Mouse (Mus musculus): ENCODE results near the gene Arg2. TPM values are rescaled to one million over a fixed set of nuclear protein-coding genes. Genes with fewer than 3 reads are reported as not detected.

Arg2 gene
- polyA plus RNA-seq, 1 experiment from 2014 or later: 1.0 TPM

DNA sequence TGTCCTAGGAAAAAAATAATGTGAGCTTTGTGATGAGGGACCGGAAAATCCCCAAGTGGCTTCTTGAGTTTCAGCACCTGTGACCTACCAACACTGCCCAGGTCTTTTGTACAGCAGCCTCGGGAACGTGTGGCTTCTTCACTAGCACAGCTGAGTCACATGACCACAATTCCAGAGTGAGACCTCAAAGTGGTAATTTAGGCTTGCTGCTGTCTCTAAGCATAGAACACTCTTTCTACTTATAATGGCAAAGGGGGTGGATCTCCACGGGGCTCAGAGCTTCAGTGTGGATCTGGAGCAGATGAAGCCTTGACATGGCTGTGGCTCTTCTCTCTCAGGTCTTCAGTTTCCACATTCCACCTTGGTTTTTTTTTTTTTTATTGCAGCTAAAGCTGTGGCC lies 4.5 kb downstream of the Arg2 start:
- H3K4me3 ChIP-seq (ENCODE audit: low read depth, low read length): no peak overlapping the region
- no peak for ATAC-seq
- peaks cover 6% of the 10 kb centered on the region; the same call in 1 of the 2 replicates for H3K4me1 ChIP-seq (replicated peaks; ENCODE audit: control insufficient read depth, insufficient read depth, low read length)
- TF ChIP-seq CTCF (IDR thresholded peaks at IDR 0.05; ENCODE audit: low read depth): no peak
- H3K27me3 ChIP-seq (replicated peaks; ENCODE audit: control insufficient read depth, insufficient read depth, low read length): peaks cover 26% of the 10 kb centered on the region
- H3K27ac ChIP-seq (ENCODE audit: low read depth, low read length): no peak overlapping the region
- WGBS: 33% methylated on average over 4 of the region's 4 CpGs
- no peaks in the 10 kb centered on the region for H3K9me3 ChIP-seq (ENCODE audit: control insufficient read depth)
- H3K4me2 ChIP-seq (replicated peaks; ENCODE audit: low read depth): no peak overlapping the region
- no peak overlapping the region for H3K9ac ChIP-seq (ENCODE audit: low read depth, low read length)
- H3K36me3 ChIP-seq (ENCODE audit: control insufficient read depth, insufficient read depth): no peaks in the 10 kb centered on the region

DNA sequence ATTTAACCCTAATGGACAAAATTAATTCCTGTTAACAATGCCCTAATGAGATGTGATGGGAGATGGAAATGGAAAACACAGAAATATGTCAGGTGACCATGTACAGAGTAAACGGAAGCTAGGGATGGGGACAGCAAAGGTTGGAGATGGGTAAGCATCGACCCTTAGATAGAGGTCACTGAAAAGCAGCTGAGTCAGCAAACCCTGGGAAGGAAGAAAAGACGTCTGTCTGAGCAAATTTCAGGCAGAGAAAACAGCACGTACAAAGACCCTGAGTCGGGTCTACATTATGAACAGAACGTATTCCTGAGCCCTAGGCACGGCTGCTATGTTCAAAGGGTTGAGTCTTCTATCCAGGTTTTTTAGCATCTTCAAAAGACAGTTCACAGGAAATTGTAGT lies 6.4 kb downstream of the Arg2 start:
- Histone ChIP-seq H3K27ac (ENCODE audit: low read depth, low read length) (no peak overlapping the region), H3K4me1 (replicated peaks; ENCODE audit: control insufficient read depth, insufficient read depth, low read length) (no peaks in the 10 kb centered on the region), H3K9ac (ENCODE audit: low read depth, low read length) (no peak overlapping the region), H3K4me3 (ENCODE audit: low read depth, low read length) (no peak overlapping the region), H3K9me3 (ENCODE audit: control insufficient read depth) (no peaks in the 10 kb centered on the region), H3K36me3 (ENCODE audit: control insufficient read depth, insufficient read depth) (no peaks in the 10 kb centered on the region), H3K4me2 (replicated peaks; ENCODE audit: low read depth) (no peak overlapping the region), H3K27me3 (replicated peaks; ENCODE audit: control insufficient read depth, insufficient read depth, low read length) (peaks cover 8% of the 10 kb centered on the region; the same call in 1 of the 2 replicates)
- no peak for ATAC-seq
- 80% methylated on average over 7 of the region's 7 CpGs for WGBS
- TF ChIP-seq CTCF (IDR thresholded peaks at IDR 0.05; ENCODE audit: low read depth): no peak

DNA sequence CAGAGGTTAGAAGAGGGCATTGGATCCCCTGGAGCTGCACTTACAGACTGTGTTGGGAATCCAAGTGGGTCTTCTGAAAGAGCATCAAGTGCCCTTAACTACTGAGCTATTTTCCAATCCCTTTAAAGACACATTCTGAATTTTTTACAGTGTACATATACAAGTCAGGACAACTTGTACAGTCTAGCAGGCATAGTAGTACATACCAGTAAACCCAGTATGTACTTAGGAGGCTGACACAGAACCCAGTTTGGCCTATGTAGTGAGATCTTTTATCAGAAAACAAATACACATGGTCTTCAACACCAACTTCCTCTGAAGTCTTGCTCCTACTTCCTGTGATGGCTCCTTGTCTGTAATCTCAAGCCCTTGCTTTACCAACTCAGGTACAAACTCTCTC lies 8.4 kb downstream of the Arg2 start:
- no peak overlapping the region for H3K4me2 ChIP-seq (replicated peaks; ENCODE audit: low read depth)
- H3K4me3 ChIP-seq (ENCODE audit: low read depth, low read length): no peak overlapping the region
- H3K4me1 ChIP-seq (replicated peaks; ENCODE audit: control insufficient read depth, insufficient read depth, low read length): no peaks in the 10 kb centered on the region
- ATAC-seq: no peak
- no peak for TF ChIP-seq CTCF (IDR thresholded peaks at IDR 0.05; ENCODE audit: low read depth)
- no peaks in the 10 kb centered on the region for H3K9me3 ChIP-seq (ENCODE audit: control insufficient read depth)
- H3K27me3 ChIP-seq (replicated peaks; ENCODE audit: control insufficient read depth, insufficient read depth, low read length): no peaks in the 10 kb centered on the region
- H3K36me3 ChIP-seq (ENCODE audit: control insufficient read depth, insufficient read depth): no peaks in the 10 kb centered on the region
- no peak overlapping the region for H3K9ac ChIP-seq (ENCODE audit: low read depth, low read length)
- H3K27ac ChIP-seq (ENCODE audit: low read depth, low read length): no peak overlapping the region

DNA sequence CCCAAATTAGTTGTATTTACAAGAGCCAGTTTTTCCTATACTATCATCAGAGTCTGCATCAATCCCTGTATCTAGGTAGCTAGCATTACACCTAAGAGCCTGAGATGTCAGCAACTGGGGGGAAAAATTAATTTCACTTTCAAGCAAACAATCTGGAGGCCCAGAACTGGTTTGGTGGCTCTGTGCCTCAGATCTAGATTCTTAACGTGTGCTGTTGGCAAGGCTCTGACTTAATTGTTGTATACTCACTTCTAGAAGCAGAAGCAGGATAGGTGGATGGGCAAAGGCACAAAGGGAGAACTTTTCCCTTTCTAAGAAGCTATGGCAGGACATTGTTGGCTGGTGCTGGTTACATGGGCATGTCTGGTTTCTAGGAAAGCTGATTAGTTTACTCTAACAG lies 8.8 kb downstream of the Arg2 start:
- Histone ChIP-seq H3K27me3 (replicated peaks; ENCODE audit: control insufficient read depth, insufficient read depth, low read length) (no peaks in the 10 kb centered on the region), H3K36me3 (ENCODE audit: control insufficient read depth, insufficient read depth) (no peaks in the 10 kb centered on the region), H3K27ac (ENCODE audit: low read depth, low read length) (no peak overlapping the region), H3K4me1 (replicated peaks; ENCODE audit: control insufficient read depth, insufficient read depth, low read length) (no peaks in the 10 kb centered on the region), H3K9me3 (ENCODE audit: control insufficient read depth) (no peaks in the 10 kb centered on the region), H3K4me3 (ENCODE audit: low read depth, low read length) (no peak overlapping the region), H3K9ac (ENCODE audit: low read depth, low read length) (no peak overlapping the region), H3K4me2 (replicated peaks; ENCODE audit: low read depth) (no peak overlapping the region)
- no peak for ATAC-seq
- TF ChIP-seq CTCF (IDR thresholded peaks at IDR 0.05; ENCODE audit: low read depth): no peak
- whole genome bisulfite sequencing: 23% methylated on average over 1 of the region's 1 CpGs

DNA sequence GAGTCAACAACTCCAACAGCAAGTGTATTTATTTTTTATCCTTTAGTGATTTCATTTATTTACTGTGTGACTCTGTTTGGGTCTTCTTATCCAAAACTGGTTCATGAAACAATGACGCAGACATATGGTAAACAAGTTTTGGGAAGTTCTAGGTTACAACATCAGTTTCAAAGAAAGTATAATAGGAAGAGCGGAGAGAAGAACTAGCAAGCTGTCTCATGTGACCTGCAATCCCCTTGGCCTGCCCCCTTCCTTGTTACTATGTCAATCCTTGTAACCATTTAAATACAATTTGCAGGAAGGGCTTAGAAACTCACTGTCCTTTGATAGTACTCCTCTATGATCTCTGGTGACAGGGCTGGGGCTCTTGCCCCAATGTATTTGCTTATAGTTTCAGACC lies 10.2 kb downstream of the Arg2 start:
- H3K27ac ChIP-seq (ENCODE audit: low read depth, low read length): no peak overlapping the region
- no peak overlapping the region for H3K4me2 ChIP-seq (replicated peaks; ENCODE audit: low read depth)
- H3K36me3 ChIP-seq (ENCODE audit: control insufficient read depth, insufficient read depth): no peaks in the 10 kb centered on the region
- no peaks in the 10 kb centered on the region for H3K27me3 ChIP-seq (replicated peaks; ENCODE audit: control insufficient read depth, insufficient read depth, low read length)
- H3K4me3 ChIP-seq (ENCODE audit: low read depth, low read length): no peak overlapping the region
- H3K9ac ChIP-seq (ENCODE audit: low read depth, low read length): no peak overlapping the region
- no peaks in the 10 kb centered on the region for H3K4me1 ChIP-seq (replicated peaks; ENCODE audit: control insufficient read depth, insufficient read depth, low read length)
- WGBS: 88% methylated on average over 2 of the region's 2 CpGs
- no peak for ATAC-seq
- no peaks in the 10 kb centered on the region for H3K9me3 ChIP-seq (ENCODE audit: control insufficient read depth)
- no peak for TF ChIP-seq CTCF (IDR thresholded peaks at IDR 0.05; ENCODE audit: low read depth)

DNA sequence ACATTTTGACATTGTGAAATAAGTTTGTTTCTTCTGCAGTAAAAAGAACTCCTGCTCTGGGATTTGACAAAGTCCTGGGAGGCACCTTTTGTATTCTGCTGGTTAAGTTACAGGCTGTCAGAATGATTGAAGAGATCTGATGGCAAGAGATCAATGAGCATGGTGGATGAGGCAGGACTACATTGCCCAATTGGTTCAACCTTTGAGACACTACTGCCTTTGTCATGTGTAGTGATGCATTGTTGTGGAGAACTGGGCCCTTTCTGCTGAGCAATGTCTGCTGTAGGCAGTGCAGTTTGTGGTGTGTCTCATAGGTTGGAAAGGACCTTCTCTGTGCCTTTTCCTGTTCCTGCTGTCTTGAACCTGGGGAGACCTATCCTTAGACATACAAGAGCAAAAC lies 10.8 kb downstream of the Arg2 start:
- Histone ChIP-seq H3K36me3 (ENCODE audit: control insufficient read depth, insufficient read depth) (no peaks in the 10 kb centered on the region), H3K9ac (ENCODE audit: low read depth, low read length) (no peak overlapping the region), H3K4me1 (replicated peaks; ENCODE audit: control insufficient read depth, insufficient read depth, low read length) (no peaks in the 10 kb centered on the region), H3K4me3 (ENCODE audit: low read depth, low read length) (no peak overlapping the region), H3K27ac (ENCODE audit: low read depth, low read length) (no peak overlapping the region), H3K9me3 (ENCODE audit: control insufficient read depth) (no peaks in the 10 kb centered on the region), H3K4me2 (replicated peaks; ENCODE audit: low read depth) (no peak overlapping the region), H3K27me3 (replicated peaks; ENCODE audit: control insufficient read depth, insufficient read depth, low read length) (no peaks in the 10 kb centered on the region)
- TF ChIP-seq CTCF (IDR thresholded peaks at IDR 0.05; ENCODE audit: low read depth): no peak
- no peak for ATAC-seq

DNA sequence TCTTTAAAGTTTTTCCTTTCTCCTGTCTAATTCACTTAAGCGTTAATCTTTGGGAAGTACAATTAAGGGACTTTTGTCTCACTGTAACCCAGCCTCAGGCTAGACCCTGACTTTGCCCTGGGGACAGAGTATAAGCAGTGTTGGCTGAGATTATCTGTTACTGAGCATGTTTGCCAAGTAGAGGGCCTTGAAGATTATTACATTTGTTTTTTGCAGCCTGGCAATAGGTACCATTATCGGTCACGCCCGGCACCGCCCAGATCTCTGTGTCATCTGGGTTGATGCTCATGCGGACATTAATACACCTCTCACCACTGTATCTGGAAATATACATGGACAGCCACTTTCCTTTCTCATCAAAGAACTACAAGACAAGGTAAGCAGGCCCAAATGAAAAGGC lies 19.1 kb downstream of the Arg2 start:
- Histone ChIP-seq H3K4me3 (ENCODE audit: low read depth, low read length) (no peak overlapping the region), H3K4me2 (replicated peaks; ENCODE audit: low read depth) (no peak overlapping the region), H3K9me3 (ENCODE audit: control insufficient read depth) (no peaks in the 10 kb centered on the region), H3K27me3 (replicated peaks; ENCODE audit: control insufficient read depth, insufficient read depth, low read length) (no peaks in the 10 kb centered on the region), H3K27ac (ENCODE audit: low read depth, low read length) (no peak overlapping the region), H3K9ac (ENCODE audit: low read depth, low read length) (no peak overlapping the region), H3K36me3 (ENCODE audit: control insufficient read depth, insufficient read depth) (peaks cover 12% of the 10 kb centered on the region), H3K4me1 (replicated peaks; ENCODE audit: control insufficient read depth, insufficient read depth, low read length) (no peaks in the 10 kb centered on the region)
- peak; percentile 75 for ATAC-seq
- TF ChIP-seq CTCF (IDR thresholded peaks at IDR 0.05; ENCODE audit: low read depth): no peak
- WGBS: 58% methylated on average over 6 of the region's 6 CpGs

Measured in intestine, postnatal 0 days (tissue).